Mouse (Mus musculus) intestine, postnatal 0 days (tissue): Measurements from ENCODE around the gene Crtc1. TPM values are rescaled to one million over a fixed set of nuclear protein-coding genes. Genes with fewer than 3 reads are reported as not detected.

Source experiments
- ATAC-seq: fragments of 200-750 bp; cut with Nextera tagmentation; 2 replicates; pipeline ENCODE4 v1.8.0; 2017; ENCODE audit warnings: mild to moderate bottlenecking, moderate TSS enrichment, moderate library complexity
- H3K27ac ChIP-seq: fragments of 300-500 bp; sonication (generic); 2 replicates; pipeline ENCODE4 v1.5.1; 2014; ENCODE audit warnings: mild to moderate bottlenecking, low read depth, low read length, moderate library complexity
- H3K27me3 ChIP-seq: fragments of 300-500 bp; sonication (generic); replicated peaks from 2 replicates; pipeline ENCODE4 v1.6.1; 2014; ENCODE audit warnings: low read length, mixed read lengths; ENCODE audit not compliant: control insufficient read depth, insufficient read depth
- H3K36me3 ChIP-seq: fragments of 300-500 bp; sonication (generic); 2 replicates; pipeline ENCODE4 v1.6.1; 2014; ENCODE audit warnings: mild to moderate bottlenecking, moderate library complexity; ENCODE audit not compliant: control insufficient read depth, insufficient read depth
- H3K4me1 ChIP-seq: fragments of 300-500 bp; sonication (generic); replicated peaks from 2 replicates; pipeline ENCODE4 v1.6.1; 2014; ENCODE audit warnings: antibody characterized with exemption, low read length, mixed read lengths; ENCODE audit not compliant: control insufficient read depth, insufficient read depth
- H3K4me2 ChIP-seq: fragments of 300-500 bp; sonication (generic); replicated peaks from 2 replicates; pipeline ENCODE4 v1.6.1; 2014; ENCODE audit warnings: low read depth, mild to moderate bottlenecking, moderate library complexity
- H3K4me3 ChIP-seq: fragments of 300-500 bp; sonication (generic); 2 replicates; pipeline ENCODE4 v1.5.1; 2014; ENCODE audit warnings: low read depth, low read length
- H3K9ac ChIP-seq: fragments of 300-500 bp; sonication (generic); 2 replicates; pipeline ENCODE4 v1.6.1; 2014; ENCODE audit warnings: mild to moderate bottlenecking, low read depth, low read length
- H3K9me3 ChIP-seq: fragments of 300-500 bp; sonication (generic); 2 replicates; pipeline ENCODE4 v1.6.1; 2016; ENCODE audit warnings: mixed run types; ENCODE audit not compliant: control insufficient read depth
- CTCF ChIP-seq: sonication (generic); IDR thresholded peaks from 2 replicates; pipeline ENCODE4 v1.5.1; 2016; ENCODE audit warnings: low read depth, mild to moderate bottlenecking, control low read depth, antibody characterized with exemption, moderate library complexity
- WGBS: fragments of 180-500 bp; shearing (Covaris S2); extraction: QIAGEN DNeasy Blood & Tissue Kit; methylation state at CpG from one replicate; pipeline ENCODE4 v1.1.7; 2014; 5-methylcytosine and 5-hydroxymethylcytosine counted together
- polyA plus RNA-seq: library from polyadenylated mRNA; unstranded; fragments of >200 nt; fragmentation: Nextera tagmentation; extraction: Ambion mirVana; gene quantifications from 2 replicates; pipeline ENCODE4 v1.2.1, GENCODE M21; 2015

Gene Crtc1
- polyA plus RNA-seq, 1 experiment from 2014 or later: 9.2 TPM

DNA sequence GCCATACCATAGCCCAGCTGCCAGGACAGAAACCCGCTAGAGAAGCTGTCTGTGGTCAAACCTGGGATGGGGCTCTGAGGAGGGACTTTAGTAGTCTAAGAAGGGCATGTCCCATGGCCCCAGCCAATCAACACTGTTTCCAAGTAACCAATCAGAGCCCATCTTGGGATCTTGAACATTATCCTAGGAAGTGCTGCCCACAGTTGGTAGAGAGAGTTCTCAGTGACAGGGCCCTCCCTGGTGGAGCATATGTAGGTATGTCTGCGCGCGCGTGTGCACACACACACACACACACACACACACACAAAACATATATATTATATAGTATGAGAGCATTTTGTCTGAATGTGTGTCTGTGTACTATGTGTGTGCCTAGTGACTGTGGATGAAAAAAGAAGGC is 46.3 kb downstream of the Crtc1 start:
- Histone ChIP-seq H3K27ac (no peak overlapping the region), H3K9ac (no peak overlapping the region), H3K4me2 (no peak overlapping the region), H3K27me3 (no peaks in the 10 kb centered on the region), H3K4me1 (0 out of 2 replicates have a peak, but pooled peaks cover 4% of the 10 kb centered on the region), H3K36me3 (peaks cover 28% of the 10 kb centered on the region), H3K4me3 (no peak overlapping the region), H3K9me3 (no peaks in the 10 kb centered on the region)
- no peak for ATAC-seq
- TF ChIP-seq CTCF: no peak
- 87% methylated on average over 5 of the region's 5 CpGs for WGBS

DNA sequence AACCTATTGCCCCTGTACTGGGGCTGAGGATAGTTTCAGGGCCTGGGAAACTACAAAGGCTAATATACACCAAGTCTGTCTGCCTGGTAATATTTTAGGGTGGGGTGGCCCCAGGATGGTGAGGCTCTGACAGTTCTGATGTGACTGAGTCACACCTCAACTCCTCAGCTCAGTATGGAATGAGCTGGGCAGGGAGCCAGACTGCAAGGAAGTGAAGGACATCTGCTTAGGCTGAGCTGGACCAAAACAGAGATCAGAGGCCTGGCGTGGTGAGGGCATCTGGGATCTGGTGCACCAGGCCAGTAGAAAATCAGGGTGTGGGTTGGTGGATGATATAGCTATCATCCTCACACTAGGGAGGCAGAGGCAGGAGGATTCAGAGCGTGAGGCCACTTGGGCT is 49.7 kb downstream of the Crtc1 start:
- Histone ChIP-seq H3K4me2 (no peak overlapping the region), H3K4me1 (no peaks in the 10 kb centered on the region), H3K27me3 (no peaks in the 10 kb centered on the region), H3K9ac (no peak overlapping the region), H3K36me3 (peaks cover 57% of the 10 kb centered on the region), H3K27ac (no peak overlapping the region), H3K9me3 (no peaks in the 10 kb centered on the region), H3K4me3 (no peak overlapping the region)
- ATAC-seq: no peak
- WGBS: 86% methylated on average over 2 of the region's 2 CpGs
- no peak for TF ChIP-seq CTCF

DNA sequence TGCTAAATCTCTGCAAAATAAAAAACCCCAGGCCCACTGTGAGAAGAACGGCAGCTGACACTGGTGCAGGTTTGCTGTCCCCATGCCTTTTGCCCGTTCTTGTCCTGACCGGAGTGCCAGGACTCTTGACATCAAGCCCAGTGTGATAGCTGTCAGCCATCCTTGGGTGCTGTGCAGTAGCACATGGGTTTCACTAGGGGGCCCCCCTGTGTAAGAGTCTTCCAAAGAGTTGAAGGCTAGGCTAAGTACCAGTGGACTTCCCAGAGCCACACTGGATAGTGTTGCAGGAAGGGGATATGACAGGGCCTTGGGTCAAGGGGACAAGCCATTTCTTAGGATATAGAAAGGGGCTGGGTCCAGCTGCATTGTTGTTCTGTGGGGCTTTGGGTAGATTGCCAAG is 56.1 kb downstream of the Crtc1 start:
- 38% methylated on average over 3 of the region's 3 CpGs for WGBS
- no peaks in the 10 kb centered on the region for H3K4me1 ChIP-seq
- no peak overlapping the region for H3K9ac ChIP-seq
- ATAC-seq: peak; percentile 54; the same call in 1 of the 2 replicates
- no peak overlapping the region for H3K27ac ChIP-seq
- peaks cover 31% of the 10 kb centered on the region for H3K36me3 ChIP-seq
- no peaks in the 10 kb centered on the region for H3K9me3 ChIP-seq
- TF ChIP-seq CTCF: peak; percentile 94
- H3K4me3 ChIP-seq: no peak overlapping the region
- peaks cover 3% of the 10 kb centered on the region; the same call in 1 of the 2 replicates for H3K27me3 ChIP-seq
- H3K4me2 ChIP-seq: no peak overlapping the region

DNA sequence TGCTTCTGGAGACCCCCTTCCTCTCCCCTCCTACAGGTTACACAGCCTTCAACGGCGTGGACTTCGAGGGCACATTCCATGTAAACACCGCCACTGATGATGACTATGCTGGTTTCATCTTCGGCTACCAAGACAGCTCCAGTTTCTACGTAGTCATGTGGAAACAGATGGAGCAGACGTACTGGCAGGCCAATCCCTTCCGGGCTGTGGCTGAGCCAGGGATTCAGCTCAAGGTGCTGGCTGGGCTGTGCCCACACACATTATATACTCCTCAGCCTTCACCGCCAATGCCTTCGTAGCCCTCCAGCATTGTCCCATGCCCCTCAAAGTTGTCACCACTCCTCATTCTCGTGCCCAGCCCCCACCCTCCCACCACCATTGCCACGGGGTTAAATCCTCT is 59.3 kb downstream of the Crtc1 start:
- Histone ChIP-seq H3K4me2 (no peak overlapping the region), H3K9me3 (no peaks in the 10 kb centered on the region), H3K9ac (no peak overlapping the region), H3K36me3 (peaks cover under 1% of the 10 kb centered on the region; the same call in 1 of the 2 replicates), H3K27me3 (peaks cover 35% of the 10 kb centered on the region), H3K4me3 (no peak overlapping the region), H3K4me1 (no peaks in the 10 kb centered on the region), H3K27ac (no peak overlapping the region)
- 79% methylated on average over 12 of the region's 12 CpGs for WGBS
- TF ChIP-seq CTCF: no peak
- no peak for ATAC-seq

DNA sequence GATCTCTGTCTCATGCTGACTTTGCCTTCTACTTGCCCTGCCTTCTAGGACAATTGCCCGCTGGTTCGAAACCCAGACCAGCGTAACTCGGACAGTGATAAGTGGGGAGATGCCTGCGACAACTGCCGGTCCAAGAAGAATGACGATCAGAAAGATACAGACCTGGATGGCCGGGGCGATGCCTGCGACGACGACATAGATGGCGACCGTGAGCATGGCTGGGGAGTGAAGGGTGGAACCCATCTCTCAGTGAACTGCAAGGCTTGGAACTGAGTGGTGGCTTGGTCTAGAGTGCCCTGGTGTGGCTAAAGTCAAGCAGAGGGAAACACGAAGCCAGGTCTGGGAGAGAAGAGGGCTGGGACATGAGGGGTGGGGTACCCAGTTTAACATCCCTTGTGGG is 62.3 kb downstream of the Crtc1 start:
- H3K27me3 ChIP-seq: peaks cover 62% of the 10 kb centered on the region
- TF ChIP-seq CTCF: peak; percentile 45
- no peaks in the 10 kb centered on the region for H3K9me3 ChIP-seq
- no peak overlapping the region for H3K4me3 ChIP-seq
- 22% methylated on average over 15 of the region's 15 CpGs for WGBS
- H3K27ac ChIP-seq: no peak overlapping the region
- 0 out of 2 replicates have a peak, but pooled peaks cover 3% of the 10 kb centered on the region for H3K4me1 ChIP-seq
- no peak for ATAC-seq
- H3K36me3 ChIP-seq: no peaks in the 10 kb centered on the region
- no peak overlapping the region for H3K9ac ChIP-seq
- H3K4me2 ChIP-seq: no peak overlapping the region

DNA sequence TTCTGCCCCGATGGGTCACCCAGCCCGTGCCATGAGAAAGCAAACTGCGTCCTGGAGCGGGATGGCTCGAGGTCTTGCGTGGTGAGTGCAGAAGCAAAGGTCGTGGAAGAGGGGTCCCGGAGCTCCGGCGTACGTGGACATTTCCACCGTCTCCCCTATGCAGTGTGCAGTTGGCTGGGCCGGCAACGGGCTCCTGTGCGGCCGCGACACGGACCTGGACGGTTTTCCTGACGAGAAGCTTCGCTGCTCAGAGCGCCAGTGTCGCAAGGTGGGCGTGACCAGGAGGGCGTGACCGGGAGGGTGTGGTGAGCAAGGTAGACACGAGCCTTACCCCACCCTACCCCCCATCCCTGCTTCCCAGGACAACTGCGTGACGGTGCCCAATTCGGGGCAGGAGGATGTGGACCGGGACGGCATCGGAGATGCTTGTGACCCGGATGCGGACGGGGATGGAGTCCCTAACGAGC is 63.1 kb downstream of the Crtc1 start:
- 0 out of 2 replicates have a peak, but pooled peaks cover 3% of the 10 kb centered on the region for H3K4me1 ChIP-seq
- ATAC-seq: no peak
- H3K9me3 ChIP-seq: no peaks in the 10 kb centered on the region
- WGBS: 7% methylated on average over 37 of the region's 37 CpGs
- no peak overlapping the region for H3K27ac ChIP-seq
- peaks cover 62% of the 10 kb centered on the region for H3K27me3 ChIP-seq
- TF ChIP-seq CTCF: no peak
- H3K4me3 ChIP-seq: peak overlapping the region; percentile 13
- H3K36me3 ChIP-seq: no peaks in the 10 kb centered on the region
- no peak overlapping the region for H3K9ac ChIP-seq
- H3K4me2 ChIP-seq: peak overlapping the region; percentile 41
